Mouse (Mus musculus) NIH3T3 (cell line): Measurements from ENCODE around the gene Ap4e1.

Experiments
- DNase-seq: peaks from one replicate; pipeline ENCODE4 v3.0.0-alpha.2; 2012; ENCODE audit warnings: low read depth

Gene Ap4e1

GRCm38 (mm10) chr2:127008469-127008998 is at the start of gene Ap4e1:
Gene Ap4e1 (plus strand): TSS chr2:127008717.
- peak; percentile 98 for DNase-seq

GRCm38 (mm10) chr2:126961696-126962095 is 46.8 kb upstream of the Ap4e1 start:
- no peak for DNase-seq

- no peak for DNase-seq
These were observed 31.1 kb upstream of the Ap4e1 start for GRCm38 (mm10) chr2:126977428-126977827.

- DNase-seq, result no peak
These were observed 25.3 kb upstream of the Ap4e1 start for GRCm38 (mm10) chr2:126983221-126983620.

- no peak for DNase-seq
These were observed 18.6 kb upstream of the Ap4e1 start for GRCm38 (mm10) chr2:126989919-126990318.

- peak; percentile 41 for DNase-seq
These were observed 15.8 kb upstream of the Ap4e1 start for GRCm38 (mm10) chr2:126992742-126993141.

- peak; percentile 59 for DNase-seq
These were observed 13.9 kb upstream of the Ap4e1 start for GRCm38 (mm10) chr2:126994384-126995166.

GRCm38 (mm10) chr2:126996737-126997136 is 11.8 kb upstream of the Ap4e1 start:
- DNase-seq, result peak; percentile 88

- no peak for DNase-seq
These were observed 10.3 kb upstream of the Ap4e1 start for GRCm38 (mm10) chr2:126998219-126998618.

- DNase-seq, result peak; percentile 52
These were observed 7.9 kb upstream of the Ap4e1 start for GRCm38 (mm10) chr2:127000406-127001324.

- no peak for DNase-seq
These were observed 4.5 kb upstream of the Ap4e1 start for GRCm38 (mm10) chr2:127004046-127004445.

- peak; percentile 89 for DNase-seq
These were observed 1.7 kb upstream of the Ap4e1 start for GRCm38 (mm10) chr2:127006634-127007370.

GRCm38 (mm10) chr2:127007509-127007908 is 1.0 kb upstream of the Ap4e1 start:
- peak; percentile 93 for DNase-seq

- DNase-seq, result no peak
These were observed 26.6 kb downstream of the Ap4e1 start for GRCm38 (mm10) chr2:127035006-127035605.

- DNase-seq, result no peak
These were observed 28.8 kb downstream of the Ap4e1 start for GRCm38 (mm10) chr2:127037299-127037698.

GRCm38 (mm10) chr2:127061471-127061870 is 53.0 kb downstream of the Ap4e1 start:
- DNase-seq, result no peak

- no peak for DNase-seq
These were observed 60.3 kb downstream of the Ap4e1 start for GRCm38 (mm10) chr2:127068806-127069205.

GRCm38 (mm10) chr2:127069781-127070434 is 61.4 kb downstream of the Ap4e1 start:
- DNase-seq, result no peak

GRCm38 (mm10) chr2:127070435-127070841 is 61.9 kb downstream of the Ap4e1 start, which contains the start of gene Blvra:
Gene Blvra (plus strand): TSS chr2:127070665.
- DNase-seq, result peak; percentile 92

GRCm38 (mm10) chr2:127070879-127071278 is 62.4 kb downstream of the Ap4e1 start:
- DNase-seq, result no peak

- no peak for DNase-seq
These were observed 65.6 kb downstream of the Ap4e1 start for GRCm38 (mm10) chr2:127074116-127074515.
